Mouse (Mus musculus): ENCODE data around the gene Gm382.

The Gm382 gene

GRCm38 (mm10) chrX:127039672-127040071 is at the start of gene Gm382:
TSS of gene Gm382 (plus strand) at chrX:127039972.
- DNase-seq (ENCODE audit: low spot score in 2 of 2), result no peak

DNA sequence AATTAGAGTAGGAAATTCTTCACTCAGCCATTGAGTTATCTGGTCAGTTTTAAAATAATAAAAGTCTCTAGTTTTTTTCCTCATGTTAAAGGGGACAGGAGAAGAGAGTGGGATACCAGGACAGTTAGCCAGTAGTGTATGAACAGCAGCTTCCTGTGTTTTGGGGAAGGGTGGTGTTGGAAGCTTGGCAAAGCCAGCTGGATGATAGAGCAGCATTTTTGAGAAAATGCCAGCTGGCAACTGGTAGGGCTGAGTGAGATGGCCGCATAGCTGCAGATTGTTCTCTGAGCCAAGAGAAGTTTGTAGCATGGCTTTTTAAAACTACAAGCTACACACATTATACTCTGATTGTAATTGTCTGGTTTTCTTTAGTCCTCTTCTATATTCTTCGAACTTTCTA is 30.4 kb downstream of the Gm382 start:
- no peak for DNase-seq (ENCODE audit: low spot score in 2 of 2)

DNA sequence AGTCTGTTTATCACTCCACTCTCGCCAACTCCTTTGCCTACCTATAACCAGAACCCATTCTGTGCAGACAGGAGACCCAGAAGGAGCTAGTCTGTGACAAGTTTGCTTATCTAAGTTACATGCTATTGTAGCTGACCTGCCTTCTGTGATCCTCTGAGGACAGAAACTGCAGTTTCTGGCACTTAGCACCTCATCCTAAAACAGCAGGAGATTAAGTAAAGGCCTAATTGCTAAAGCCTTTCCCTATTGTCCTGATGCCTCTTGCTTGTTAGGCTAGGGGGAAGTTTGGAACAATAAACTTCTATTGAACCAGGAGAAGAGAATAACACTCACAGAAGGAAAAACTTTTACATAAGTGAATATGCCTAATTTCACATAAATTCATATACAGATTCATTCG is 51.5 kb downstream of the Gm382 start:
- DNase-seq (ENCODE audit: low spot score in 2 of 2), result no peak

GRCm38 (mm10) chrX:127093036-127093435 is 53.3 kb downstream of the Gm382 start:
- DNase-seq (ENCODE audit: low spot score in 2 of 2), result no peak

DNA sequence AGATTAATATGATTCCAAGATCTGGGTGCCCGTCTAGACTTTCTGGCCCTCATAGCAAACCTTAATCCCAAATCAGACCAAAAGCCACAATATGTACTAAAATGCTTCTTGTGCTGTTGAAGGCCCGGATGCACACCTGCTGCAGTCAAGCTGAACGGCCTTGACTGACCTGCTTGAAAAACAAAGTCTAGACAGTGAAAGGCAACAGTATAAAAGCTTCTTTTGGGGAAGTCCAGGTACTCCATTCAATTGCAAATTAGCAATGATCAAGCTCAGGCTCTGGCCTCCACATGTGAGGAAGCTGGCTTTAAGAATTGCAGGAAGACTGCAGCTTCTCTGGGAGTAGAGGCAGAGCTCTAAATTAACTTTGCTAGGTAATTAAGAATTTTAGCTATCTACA is 54.2 kb downstream of the Gm382 start:
- no peak for DNase-seq (ENCODE audit: low spot score in 2 of 2)

- no peak for DNase-seq (ENCODE audit: low spot score in 2 of 2)
Measured at GRCm38 (mm10) chrX:127104341-127104740, 64.6 kb downstream of the Gm382 start.

Data from frontal cortex, postnatal 14 days (tissue).